Mouse (Mus musculus) limb, embryonic 10.5 days (tissue): ENCODE results near the gene Slc38a8. TPM values are rescaled to one million over a fixed set of nuclear protein-coding genes. Genes with fewer than 3 reads are reported as not detected.
A peak's percentile ranks its signal among the peaks of the same experiment; 100 is the strongest.

Source experiments
- DNase-seq: peaks from one replicate; pipeline ENCODE4 v3.0.0-alpha.2; 2017; ENCODE audit warnings: low spot score
- H3K27ac ChIP-seq: fragments of 300-500 bp; sonication (generic); 2 replicates; pipeline ENCODE4 v1.5.1; 2016; ENCODE audit warnings: mild to moderate bottlenecking
- H3K27me3 ChIP-seq: fragments of 300-500 bp; sonication (generic); 2 replicates; pipeline ENCODE4 v1.6.1; 2016; ENCODE audit warnings: low read depth, mild to moderate bottlenecking; ENCODE audit not compliant: poor library complexity, severe bottlenecking
- H3K36me3 ChIP-seq: fragments of 300-500 bp; sonication (generic); 2 replicates; pipeline ENCODE4 v1.6.1; 2016; ENCODE audit warnings: mild to moderate bottlenecking, moderate library complexity
- H3K4me1 ChIP-seq: fragments of 300-500 bp; sonication (generic); 2 replicates; pipeline ENCODE4 v1.6.1; 2016
- H3K4me3 ChIP-seq: fragments of 300-500 bp; sonication (generic); 2 replicates; pipeline ENCODE4 v1.5.1; 2016; ENCODE audit warnings: mild to moderate bottlenecking, moderate library complexity
- H3K9me3 ChIP-seq: fragments of 300-500 bp; sonication (generic); replicated peaks from 2 replicates; pipeline ENCODE4 v1.6.1; 2016; ENCODE audit warnings: mild to moderate bottlenecking
- WGBS: fragments of 180-500 bp; shearing (Covaris S2); methylation state at CpG from one replicate; pipeline ENCODE4 v1.1.7; 2016; 5-methylcytosine and 5-hydroxymethylcytosine counted together
- polyA plus RNA-seq: library from polyadenylated mRNA; unstranded; fragments of >200 nt; fragmentation: Nextera tagmentation; extraction: Ambion mirVana; gene quantifications from 2 replicates; pipeline ENCODE4 v1.2.1, GENCODE M21; 2016

Slc38a8 gene
- polyA plus RNA-seq, 1 experiment from 2014 or later = 0.11 TPM

DNA sequence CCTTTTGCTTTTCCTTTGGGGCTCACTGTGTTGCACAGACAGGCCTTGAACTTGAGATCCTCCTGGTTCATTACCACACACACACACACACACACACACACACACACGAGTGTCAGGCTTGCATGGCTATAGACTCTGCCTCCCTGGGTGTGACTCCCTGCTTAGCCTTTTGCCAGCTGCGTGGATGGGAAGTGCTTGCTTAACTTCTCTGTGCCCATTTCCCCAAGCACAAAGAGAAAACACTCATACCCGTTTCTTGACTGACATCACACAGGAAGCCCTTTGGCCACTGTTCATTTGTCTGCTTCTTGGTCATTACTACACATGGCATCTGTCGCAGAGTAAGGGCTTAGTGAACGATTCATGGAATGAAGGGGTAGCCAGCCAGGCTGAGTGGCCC lies 59.5 kb downstream of the Slc38a8 start:
- DNase-seq = no peak
- no peak overlapping the region for H3K4me3 ChIP-seq
- H3K4me1 ChIP-seq = peaks cover 39% of the 10 kb centered on the region
- H3K36me3 ChIP-seq = no peaks in the 10 kb centered on the region
- 67% methylated on average over 5 of the region's 5 CpGs for WGBS
- H3K27me3 ChIP-seq = peaks cover 42% of the 10 kb centered on the region
- no peaks in the 10 kb centered on the region for H3K9me3 ChIP-seq
- H3K27ac ChIP-seq = no peak overlapping the region

GRCm38 (mm10) chr8:119440952-119441270 lies 60.6 kb downstream of the Slc38a8 start:
- H3K9me3 ChIP-seq = no peaks in the 10 kb centered on the region
- DNase-seq = no peak
- H3K4me1 ChIP-seq = peaks cover 39% of the 10 kb centered on the region
- H3K4me3 ChIP-seq = no peak overlapping the region
- peaks cover 41% of the 10 kb centered on the region for H3K27me3 ChIP-seq
- H3K27ac ChIP-seq = no peak overlapping the region
- WGBS = 71% methylated on average over 1 of the region's 1 CpGs
- H3K36me3 ChIP-seq = no peaks in the 10 kb centered on the region

DNA sequence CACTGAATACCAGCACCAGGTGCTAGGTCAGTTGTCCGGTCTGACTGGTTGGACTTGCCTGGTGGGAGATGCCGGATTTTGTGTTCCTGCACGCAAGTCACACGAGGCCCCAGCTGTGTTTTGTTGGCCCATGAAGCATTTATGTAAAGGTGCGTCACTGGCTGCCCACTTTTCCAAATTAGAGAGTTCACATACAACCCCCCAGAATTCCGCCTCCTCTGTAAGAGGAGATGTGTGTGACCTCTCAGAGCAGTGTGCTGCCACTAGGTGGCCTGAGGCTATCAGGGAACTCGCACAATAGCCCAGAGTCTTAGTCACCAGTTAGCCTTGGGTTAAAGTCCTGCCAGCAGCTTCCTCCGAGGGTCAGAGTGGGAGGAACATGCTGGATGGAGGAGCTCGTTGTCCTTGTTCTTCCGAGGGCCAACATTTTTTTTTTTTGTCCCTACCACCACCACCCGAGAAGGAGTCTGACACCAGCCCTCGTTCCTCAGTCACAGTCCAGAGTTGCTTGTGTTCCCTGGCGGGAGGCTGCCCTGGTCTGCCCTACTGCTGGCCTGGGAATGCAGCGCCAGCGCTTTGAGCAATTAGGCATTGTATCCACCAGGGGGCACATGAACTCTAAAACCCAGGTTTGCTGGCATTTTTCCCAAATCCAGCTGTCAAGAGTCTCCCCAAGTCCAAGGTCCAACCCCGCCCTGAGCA lies 61.1 kb downstream of the Slc38a8 start:
- DNase-seq = peak; percentile 82
- Histone ChIP-seq H3K27me3 (peaks cover 36% of the 10 kb centered on the region), H3K4me1 (peaks cover 36% of the 10 kb centered on the region), H3K27ac (0 out of 2 replicates have a peak overlapping the region, but pooled peaks have one; percentile 26), H3K9me3 (no peaks in the 10 kb centered on the region), H3K4me3 (peak overlapping the region; percentile 28; the same call in 1 of the 2 replicates), H3K36me3 (no peaks in the 10 kb centered on the region)
- WGBS = 11% methylated on average over 16 of the region's 16 CpGs

DNA sequence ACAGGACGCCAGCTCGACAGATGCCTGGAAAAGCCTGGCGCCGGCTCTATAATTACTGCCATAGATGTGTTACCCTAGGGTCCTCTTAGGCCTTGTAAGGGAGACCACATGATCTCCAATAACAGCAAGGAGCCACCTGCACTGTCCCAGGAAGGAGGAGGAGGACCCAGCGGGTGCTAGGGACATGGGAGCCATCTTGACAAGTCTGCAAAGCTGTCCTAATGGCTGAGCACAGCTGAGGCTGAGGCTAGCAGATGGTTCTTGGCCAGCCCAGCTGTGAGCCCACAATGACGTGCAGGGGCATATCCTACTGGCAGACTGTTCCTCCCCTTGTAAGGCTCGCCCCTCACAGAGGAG lies 61.6 kb downstream of the Slc38a8 start:
- WGBS = 60% methylated on average over 7 of the region's 7 CpGs
- Histone ChIP-seq H3K4me1 (peaks cover 36% of the 10 kb centered on the region), H3K4me3 (0 out of 2 replicates have a peak overlapping the region, but pooled peaks have one; percentile 28), H3K27ac (no peak overlapping the region), H3K27me3 (peaks cover 33% of the 10 kb centered on the region), H3K36me3 (no peaks in the 10 kb centered on the region), H3K9me3 (no peaks in the 10 kb centered on the region)
- DNase-seq = no peak

- no peak overlapping the region for H3K27ac ChIP-seq
- no peaks in the 10 kb centered on the region for H3K36me3 ChIP-seq
- H3K27me3 ChIP-seq = peaks cover 33% of the 10 kb centered on the region
- H3K4me1 ChIP-seq = peaks cover 36% of the 10 kb centered on the region
- H3K9me3 ChIP-seq = no peaks in the 10 kb centered on the region
- no peak overlapping the region for H3K4me3 ChIP-seq
- 98% methylated on average over 2 of the region's 2 CpGs for WGBS
- no peak for DNase-seq
These were observed 62.1 kb downstream of the Slc38a8 start for GRCm38 (mm10) chr8:119439424-119439823.

GRCm38 (mm10) chr8:119438876-119439275 lies 62.6 kb downstream of the Slc38a8 start:
- Histone ChIP-seq H3K4me1 (peaks cover 36% of the 10 kb centered on the region), H3K4me3 (no peak overlapping the region), H3K27me3 (peaks cover 33% of the 10 kb centered on the region), H3K36me3 (no peaks in the 10 kb centered on the region), H3K9me3 (no peaks in the 10 kb centered on the region), H3K27ac (no peak overlapping the region)
- DNase-seq = no peak
- WGBS = 80% methylated on average over 6 of the region's 6 CpGs

GRCm38 (mm10) chr8:119437506-119437905 lies 64.0 kb downstream of the Slc38a8 start:
- no peaks in the 10 kb centered on the region for H3K36me3 ChIP-seq
- H3K27me3 ChIP-seq = peaks cover 25% of the 10 kb centered on the region
- H3K4me1 ChIP-seq = peaks cover 36% of the 10 kb centered on the region
- H3K4me3 ChIP-seq = no peak overlapping the region
- no peak overlapping the region for H3K27ac ChIP-seq
- DNase-seq = no peak
- 70% methylated on average over 11 of the region's 11 CpGs for WGBS
- no peaks in the 10 kb centered on the region for H3K9me3 ChIP-seq

- WGBS = 22% methylated on average over 9 of the region's 9 CpGs
- Histone ChIP-seq H3K27ac (peak overlapping the region; percentile 33; the same call in 1 of the 2 replicates), H3K27me3 (peaks cover 20% of the 10 kb centered on the region)
These were observed 64.6 kb downstream of the Slc38a8 start for GRCm38 (mm10) chr8:119436933-119437332.

DNA sequence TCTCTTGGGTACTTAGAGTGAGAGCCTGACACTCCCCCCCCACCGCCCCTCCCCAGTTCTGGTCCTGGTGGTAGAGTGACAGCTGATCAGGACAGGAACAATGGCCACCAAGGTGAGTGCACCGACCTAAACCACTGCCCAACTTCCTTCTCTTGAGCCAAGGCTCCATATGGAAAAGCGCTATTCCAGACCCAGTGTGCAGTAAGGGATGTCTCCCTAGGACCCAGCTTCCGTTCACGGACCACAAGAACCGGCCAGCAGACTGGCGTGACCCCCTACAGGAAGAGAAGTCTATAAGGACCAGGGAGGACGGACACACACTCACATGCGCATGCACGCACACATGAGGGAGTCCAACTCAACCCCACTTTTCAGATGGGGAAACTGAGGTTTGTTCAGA lies 65.2 kb downstream of the Slc38a8 start:
- Histone ChIP-seq H3K27me3 (peaks cover 14% of the 10 kb centered on the region), H3K9me3 (no peaks in the 10 kb centered on the region), H3K4me3 (no peak overlapping the region), H3K4me1 (peaks cover 35% of the 10 kb centered on the region), H3K27ac (no peak overlapping the region), H3K36me3 (no peaks in the 10 kb centered on the region)
- WGBS = 89% methylated on average over 10 of the region's 10 CpGs
- no peak for DNase-seq

More at GRCm38 (mm10) chr8:119436933-119437332, 64.6 kb downstream of the Slc38a8 start:
- no peak for DNase-seq
- no peak overlapping the region for H3K4me3 ChIP-seq
- H3K9me3 ChIP-seq = no peaks in the 10 kb centered on the region
- H3K4me1 ChIP-seq = peaks cover 36% of the 10 kb centered on the region
- H3K36me3 ChIP-seq = no peaks in the 10 kb centered on the region

DNA sequence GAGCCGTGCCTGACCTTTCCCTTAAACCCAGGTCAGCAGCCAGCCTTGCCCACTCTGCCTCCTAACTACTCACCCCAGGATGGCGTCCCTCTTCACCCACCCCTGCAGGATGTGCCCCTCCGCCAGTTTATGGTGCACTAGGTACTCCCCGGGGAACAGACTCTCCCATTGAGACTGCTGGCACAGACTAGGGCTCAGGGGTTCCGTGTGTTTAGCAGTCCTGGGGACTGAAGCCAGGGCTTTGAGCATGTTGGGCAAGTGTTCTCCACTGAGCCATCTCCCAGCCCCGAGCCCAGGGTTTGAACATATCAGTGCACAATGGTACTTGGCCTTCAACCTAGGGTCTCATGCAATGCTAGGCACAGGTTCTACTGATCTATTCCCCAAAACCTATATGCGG lies 66.0 kb downstream of the Slc38a8 start:
- peaks cover 27% of the 10 kb centered on the region for H3K4me1 ChIP-seq
- H3K27ac ChIP-seq = no peak overlapping the region
- H3K36me3 ChIP-seq = no peaks in the 10 kb centered on the region
- no peaks in the 10 kb centered on the region for H3K9me3 ChIP-seq
- no peak for DNase-seq
- WGBS = 89% methylated on average over 7 of the region's 7 CpGs
- H3K4me3 ChIP-seq = no peak overlapping the region
- H3K27me3 ChIP-seq = peaks cover 10% of the 10 kb centered on the region; the same call in 1 of the 2 replicates

DNA sequence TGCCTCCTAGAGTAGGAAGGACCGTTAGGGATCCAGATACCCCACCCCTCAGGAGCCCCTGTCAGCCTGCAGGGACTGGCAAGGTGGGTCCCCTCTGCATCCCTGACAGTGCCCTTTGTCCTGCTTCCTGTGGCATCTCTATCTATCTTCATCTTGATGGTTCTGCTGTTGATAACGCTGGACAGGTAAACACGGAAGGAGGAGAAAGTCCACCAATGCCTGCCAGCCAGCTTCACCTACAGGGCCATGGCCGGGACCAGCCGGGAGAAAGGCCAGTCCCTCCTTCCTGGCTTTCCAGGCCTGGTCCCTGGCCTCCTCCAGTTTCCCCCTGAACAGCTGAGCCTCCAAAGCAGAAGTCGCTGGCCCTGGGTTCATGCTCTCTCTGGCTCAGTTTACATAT lies 66.9 kb downstream of the Slc38a8 start:
- DNase-seq = no peak
- Histone ChIP-seq H3K36me3 (no peaks in the 10 kb centered on the region), H3K4me1 (peaks cover 19% of the 10 kb centered on the region), H3K9me3 (no peaks in the 10 kb centered on the region), H3K4me3 (no peak overlapping the region), H3K27ac (no peak overlapping the region), H3K27me3 (peaks cover 7% of the 10 kb centered on the region; the same call in 1 of the 2 replicates)
- 84% methylated on average over 6 of the region's 6 CpGs for WGBS

GRCm38 (mm10) chr8:119433582-119434174 lies 67.8 kb downstream of the Slc38a8 start, which contains the start of gene Osgin1:
Gene Osgin1, plus strand, starts transcription at chr8:119434124.
- 94% methylated on average over 13 of the region's 13 CpGs for WGBS

GRCm38 (mm10) chr8:119432372-119432771 lies 69.1 kb downstream of the Slc38a8 start:
- DNase-seq = no peak
- Histone ChIP-seq H3K27ac (no peak overlapping the region), H3K9me3 (no peaks in the 10 kb centered on the region), H3K36me3 (no peaks in the 10 kb centered on the region), H3K4me1 (peaks cover 14% of the 10 kb centered on the region), H3K4me3 (no peak overlapping the region), H3K27me3 (no peaks in the 10 kb centered on the region)
- whole genome bisulfite sequencing = 77% methylated on average over 3 of the region's 3 CpGs

More at GRCm38 (mm10) chr8:119433582-119434174, 67.8 kb downstream of the Slc38a8 start, which contains the start of gene Osgin1:
- Histone ChIP-seq H3K36me3 (no peaks in the 10 kb centered on the region), H3K4me1 (peaks cover 19% of the 10 kb centered on the region), H3K27me3 (no peaks in the 10 kb centered on the region), H3K27ac (no peak within 1 kb of the TSS), H3K9me3 (no peaks in the 10 kb centered on the region), H3K4me3 (no peak within 1 kb of the TSS)
- no peak for DNase-seq
